Mouse (Mus musculus): ENCODE results near the gene Snhg11. TPM values are rescaled to one million over a fixed set of nuclear protein-coding genes. Genes with fewer than 3 reads are reported as not detected.

Gene Snhg11
- total and polyA plus RNA-seq, 3 experiments, result 0.05 to 0.55 TPM; not detected in 1

DNA sequence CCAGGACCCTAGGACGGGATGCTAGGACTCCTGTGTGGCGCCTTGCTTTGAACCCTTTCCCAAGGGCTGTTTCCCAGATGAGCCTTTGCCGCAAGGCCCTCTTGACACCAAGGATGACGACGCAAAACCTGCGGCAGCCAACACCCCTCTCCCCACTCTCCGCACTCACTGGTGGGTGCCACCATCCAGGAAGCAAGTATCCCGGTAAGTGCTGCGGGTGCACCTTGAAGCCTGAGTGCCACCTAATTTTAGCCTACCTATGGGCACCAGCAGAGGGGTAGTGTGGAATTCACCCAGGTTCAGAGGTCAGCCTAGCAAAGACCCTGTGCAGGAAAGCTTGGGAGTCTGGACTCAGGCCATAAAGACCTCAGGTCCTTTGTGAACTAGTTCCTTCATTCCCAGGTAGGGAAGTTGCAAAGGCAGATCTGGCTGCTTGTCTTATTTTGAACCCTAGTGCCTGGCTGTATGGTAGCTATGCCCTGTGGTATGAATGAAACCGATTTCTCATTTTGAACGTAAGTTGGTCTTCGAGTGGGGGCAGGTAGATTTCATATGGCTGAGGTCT lies 767 bp downstream of the Snhg11 start:
- no peaks in the 10 kb centered on the region for H3K79me2 ChIP-seq (replicated peaks; ENCODE audit: control insufficient read depth, insufficient read depth, low read length)
- H3K4me1 ChIP-seq (ENCODE audit: control insufficient read depth, insufficient read depth, low read length), result no peaks in the 10 kb centered on the region
- H3K4me3 ChIP-seq, result no peak overlapping the region
- H3K9ac ChIP-seq (ENCODE audit: low read depth, low read length), result no peak overlapping the region
- intact Hi-C loops (cut with DNase I), result no loop called here
- H3K36me3 ChIP-seq (ENCODE audit: control insufficient read depth, insufficient read depth, low read length), result no peaks in the 10 kb centered on the region
- H3K27me3 ChIP-seq (ENCODE audit: control insufficient read depth, insufficient read depth, low read length), result peaks cover 6% of the 10 kb centered on the region
- TF ChIP-seq POLR2A (IDR thresholded peaks at IDR 0.05; ENCODE audit: insufficient read depth, low read depth, low read length), result no peak
- no peak for TF ChIP-seq EP300 (IDR thresholded peaks at IDR 0.05; ENCODE audit: insufficient read depth, low read depth, low read length)
- TF ChIP-seq CTCF (IDR thresholded peaks at IDR 0.05), result no peak
- WGBS, result 27% methylated on average over 12 of the region's 12 CpGs
- no peak for DNase-seq
- no peak overlapping the region for H3K27ac ChIP-seq

DNA sequence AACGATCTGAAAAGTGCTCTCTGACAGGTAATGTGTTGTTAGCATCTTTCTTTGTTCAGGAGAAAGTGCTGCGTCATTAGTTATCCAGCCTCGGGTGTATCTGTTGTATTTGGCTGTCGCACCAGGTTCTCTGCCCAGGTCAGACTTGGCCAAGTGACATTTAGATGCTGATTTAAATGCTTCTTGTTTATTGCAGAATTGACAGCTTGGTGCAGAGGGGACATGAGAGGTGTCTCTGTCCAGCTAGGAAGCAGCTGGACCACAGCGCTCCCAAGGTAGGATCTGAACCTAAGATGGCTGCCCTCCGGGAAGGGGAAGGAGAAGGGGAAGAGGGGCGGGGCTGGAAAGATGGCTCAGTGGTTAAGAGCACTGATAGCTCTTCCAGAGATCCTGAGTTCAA lies 1.4 kb downstream of the Snhg11 start:
- H3K27me3 ChIP-seq (ENCODE audit: control insufficient read depth, insufficient read depth, low read length), result peaks cover 6% of the 10 kb centered on the region
- intact Hi-C loops (cut with DNase I), result no loop called here
- WGBS, result 57% methylated on average over 7 of the region's 7 CpGs
- no peaks in the 10 kb centered on the region for H3K79me2 ChIP-seq (replicated peaks; ENCODE audit: control insufficient read depth, insufficient read depth, low read length)
- H3K9ac ChIP-seq (ENCODE audit: low read depth, low read length), result no peak overlapping the region
- H3K4me1 ChIP-seq (ENCODE audit: control insufficient read depth, insufficient read depth, low read length), result no peaks in the 10 kb centered on the region
- H3K27ac ChIP-seq, result no peak overlapping the region
- TF ChIP-seq EP300 (IDR thresholded peaks at IDR 0.05; ENCODE audit: insufficient read depth, low read depth, low read length), result no peak
- TF ChIP-seq CTCF (IDR thresholded peaks at IDR 0.05), result no peak
- TF ChIP-seq POLR2A (IDR thresholded peaks at IDR 0.05; ENCODE audit: insufficient read depth, low read depth, low read length), result no peak
- no peaks in the 10 kb centered on the region for H3K36me3 ChIP-seq (ENCODE audit: control insufficient read depth, insufficient read depth, low read length)
- no peak for DNase-seq
- no peak overlapping the region for H3K4me3 ChIP-seq

DNA sequence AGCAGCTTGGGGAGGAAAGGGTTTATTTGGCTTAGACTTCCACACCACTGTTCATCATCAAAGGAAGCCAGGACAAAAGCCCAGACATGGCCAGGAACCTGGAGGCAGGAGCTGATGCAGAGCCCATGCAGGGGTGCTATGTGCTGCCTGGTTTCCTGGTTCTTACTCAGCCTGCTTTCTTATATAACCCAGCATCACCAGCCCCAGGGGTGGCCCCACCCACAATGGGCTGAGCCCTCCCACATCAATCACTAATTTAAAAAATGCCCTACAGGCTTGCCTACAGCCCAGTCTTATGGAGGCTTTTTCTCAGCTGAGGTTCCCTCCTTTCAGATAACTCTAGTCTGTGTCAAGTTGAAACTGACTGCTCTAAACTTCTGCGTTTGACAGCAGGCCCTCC lies 2.4 kb downstream of the Snhg11 start:
- H3K36me3 ChIP-seq (ENCODE audit: control insufficient read depth, insufficient read depth, low read length), result no peaks in the 10 kb centered on the region
- no peak for TF ChIP-seq CTCF (IDR thresholded peaks at IDR 0.05)
- H3K27me3 ChIP-seq (ENCODE audit: control insufficient read depth, insufficient read depth, low read length), result peaks cover 6% of the 10 kb centered on the region
- 82% methylated on average over 1 of the region's 1 CpGs for WGBS
- no peak overlapping the region for H3K4me3 ChIP-seq
- no peak overlapping the region for H3K27ac ChIP-seq
- no peaks in the 10 kb centered on the region for H3K79me2 ChIP-seq (replicated peaks; ENCODE audit: control insufficient read depth, insufficient read depth, low read length)
- H3K9ac ChIP-seq (ENCODE audit: low read depth, low read length), result no peak overlapping the region
- intact Hi-C loops (cut with DNase I), result no loop called here
- H3K4me1 ChIP-seq (ENCODE audit: control insufficient read depth, insufficient read depth, low read length), result no peaks in the 10 kb centered on the region
- no peak for DNase-seq

DNA sequence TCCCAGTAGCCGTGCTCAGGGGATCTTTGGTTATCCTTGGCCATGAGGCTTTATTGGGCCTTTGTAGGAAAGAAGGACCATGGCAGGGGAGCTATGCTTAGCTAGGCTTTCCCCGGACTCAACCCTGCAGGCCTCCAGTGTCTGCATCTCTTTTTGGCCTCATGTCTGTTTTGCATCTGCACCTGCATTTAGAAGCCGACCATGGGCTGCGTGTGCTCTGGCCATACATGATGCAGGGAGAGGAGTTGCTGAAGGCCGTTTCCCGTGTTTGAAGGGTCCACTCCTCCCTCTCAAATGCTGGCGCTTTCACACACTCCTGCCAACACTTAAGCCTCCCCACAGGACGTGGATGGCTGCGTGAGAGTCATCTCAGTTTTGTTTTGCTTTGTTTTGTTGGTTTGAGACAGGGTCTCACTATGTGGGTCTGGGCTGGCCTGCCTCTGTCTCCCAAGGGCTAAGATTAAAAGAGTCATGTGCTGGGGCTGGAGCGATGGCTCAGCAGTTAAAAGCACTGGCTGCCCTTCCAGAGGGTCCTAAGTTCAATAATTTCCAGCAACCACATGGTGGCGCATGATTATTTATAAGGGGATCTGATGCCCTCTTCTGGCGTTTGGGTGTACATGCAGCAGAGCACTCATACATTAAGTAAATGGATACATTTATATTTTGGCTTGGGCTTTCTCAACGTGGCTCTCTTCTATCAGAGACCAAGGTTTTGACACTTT lies 4.1 kb downstream of the Snhg11 start:
- TF ChIP-seq POLR2A (IDR thresholded peaks at IDR 0.05; ENCODE audit: insufficient read depth, low read depth, low read length) (no peak), CTCF (IDR thresholded peaks at IDR 0.05) (peak; percentile 95)
- Histone ChIP-seq H3K9ac (ENCODE audit: low read depth, low read length) (no peak overlapping the region), H3K27ac (no peak overlapping the region), H3K4me3 (no peak overlapping the region), H3K27me3 (ENCODE audit: control insufficient read depth, insufficient read depth, low read length) (peaks cover 6% of the 10 kb centered on the region), H3K79me2 (replicated peaks; ENCODE audit: control insufficient read depth, insufficient read depth, low read length) (no peaks in the 10 kb centered on the region), H3K4me1 (ENCODE audit: control insufficient read depth, insufficient read depth, low read length) (no peaks in the 10 kb centered on the region), H3K36me3 (ENCODE audit: control insufficient read depth, insufficient read depth, low read length) (no peaks in the 10 kb centered on the region)
- 40% methylated on average over 13 of the region's 13 CpGs for WGBS
- DNase-seq, result peak; percentile 27 to 32
- intact Hi-C loops (cut with DNase I), result no loop called here

DNA sequence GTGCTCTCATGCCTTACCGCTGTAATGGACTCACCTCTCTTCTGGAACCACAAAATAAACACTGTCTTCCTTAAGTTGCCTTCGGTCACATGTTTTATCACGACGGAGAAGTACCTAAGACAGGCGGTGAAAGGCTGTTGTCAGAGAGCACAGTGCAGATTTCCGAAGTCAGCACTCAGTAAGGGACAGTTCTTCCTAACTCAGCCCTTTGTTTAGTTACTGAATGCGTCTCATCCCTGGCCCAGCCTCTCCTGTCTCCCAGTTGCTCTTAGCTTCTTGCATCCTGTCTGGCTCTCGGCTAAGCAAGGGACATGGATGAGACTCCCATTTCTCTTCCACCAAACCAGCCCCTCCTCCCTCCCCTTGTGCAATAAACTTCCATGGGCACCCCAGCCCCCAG lies 10.6 kb downstream of the Snhg11 start:
- no peaks in the 10 kb centered on the region for H3K36me3 ChIP-seq (ENCODE audit: control insufficient read depth, insufficient read depth, low read length)
- no peak overlapping the region for H3K4me3 ChIP-seq
- H3K4me1 ChIP-seq (ENCODE audit: control insufficient read depth, insufficient read depth, low read length), result no peaks in the 10 kb centered on the region
- no peaks in the 10 kb centered on the region for H3K79me2 ChIP-seq (replicated peaks; ENCODE audit: control insufficient read depth, insufficient read depth, low read length)
- H3K9ac ChIP-seq (ENCODE audit: low read depth, low read length), result no peak overlapping the region
- H3K27ac ChIP-seq, result no peak overlapping the region
- intact Hi-C loops (cut with DNase I), result no loop called here
- no peak for DNase-seq
- H3K27me3 ChIP-seq (ENCODE audit: control insufficient read depth, insufficient read depth, low read length), result no peaks in the 10 kb centered on the region
- TF ChIP-seq POLR2A (IDR thresholded peaks at IDR 0.05; ENCODE audit: insufficient read depth, low read depth, low read length) (no peak), EP300 (IDR thresholded peaks at IDR 0.05; ENCODE audit: insufficient read depth, low read depth, low read length) (no peak), CTCF (IDR thresholded peaks at IDR 0.05) (no peak)
- 24% methylated on average over 8 of the region's 8 CpGs for WGBS

DNA sequence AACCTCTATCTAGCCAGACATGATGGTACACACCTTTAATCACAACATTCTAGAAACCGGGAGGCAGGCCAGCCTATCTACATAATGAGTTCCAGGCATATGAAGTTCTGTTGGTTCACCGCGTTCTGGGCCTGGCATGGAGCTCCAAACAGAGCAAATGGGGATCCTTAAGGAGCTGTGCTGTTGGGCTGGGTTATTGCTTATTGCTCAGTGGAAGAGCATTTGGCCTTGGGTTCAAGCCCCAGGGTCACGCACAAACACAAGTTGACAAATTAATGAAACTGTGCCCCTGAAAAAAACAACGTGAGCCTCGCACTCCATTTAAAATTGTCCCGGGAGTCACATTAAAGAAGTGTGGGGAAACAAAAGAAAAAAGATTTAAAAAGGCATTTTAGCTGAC lies 14.0 kb downstream of the Snhg11 start:
- Histone ChIP-seq H3K79me2 (replicated peaks; ENCODE audit: control insufficient read depth, insufficient read depth, low read length) (no peaks in the 10 kb centered on the region), H3K36me3 (ENCODE audit: control insufficient read depth, insufficient read depth, low read length) (no peaks in the 10 kb centered on the region), H3K27me3 (ENCODE audit: control insufficient read depth, insufficient read depth, low read length) (no peaks in the 10 kb centered on the region), H3K4me1 (ENCODE audit: control insufficient read depth, insufficient read depth, low read length) (no peaks in the 10 kb centered on the region), H3K27ac (no peak overlapping the region), H3K4me3 (no peak overlapping the region), H3K9ac (ENCODE audit: low read depth, low read length) (no peak overlapping the region)
- intact Hi-C loops (cut with DNase I), result no loop called here
- no peak for DNase-seq
- 86% methylated on average over 7 of the region's 7 CpGs for WGBS
- TF ChIP-seq EP300 (IDR thresholded peaks at IDR 0.05; ENCODE audit: insufficient read depth, low read depth, low read length) (no peak), CTCF (IDR thresholded peaks at IDR 0.05) (no peak), POLR2A (IDR thresholded peaks at IDR 0.05; ENCODE audit: insufficient read depth, low read depth, low read length) (no peak)
